Mouse (Mus musculus): ENCODE data around the gene Cactin. TPM values are rescaled to one million over a fixed set of nuclear protein-coding genes. Genes with fewer than 3 reads are reported as not detected.
A peak's percentile ranks its signal among the peaks of the same experiment; 100 is the strongest.

Cactin gene
- polyA plus RNA-seq, 1 experiment: 36.6 TPM

DNA sequence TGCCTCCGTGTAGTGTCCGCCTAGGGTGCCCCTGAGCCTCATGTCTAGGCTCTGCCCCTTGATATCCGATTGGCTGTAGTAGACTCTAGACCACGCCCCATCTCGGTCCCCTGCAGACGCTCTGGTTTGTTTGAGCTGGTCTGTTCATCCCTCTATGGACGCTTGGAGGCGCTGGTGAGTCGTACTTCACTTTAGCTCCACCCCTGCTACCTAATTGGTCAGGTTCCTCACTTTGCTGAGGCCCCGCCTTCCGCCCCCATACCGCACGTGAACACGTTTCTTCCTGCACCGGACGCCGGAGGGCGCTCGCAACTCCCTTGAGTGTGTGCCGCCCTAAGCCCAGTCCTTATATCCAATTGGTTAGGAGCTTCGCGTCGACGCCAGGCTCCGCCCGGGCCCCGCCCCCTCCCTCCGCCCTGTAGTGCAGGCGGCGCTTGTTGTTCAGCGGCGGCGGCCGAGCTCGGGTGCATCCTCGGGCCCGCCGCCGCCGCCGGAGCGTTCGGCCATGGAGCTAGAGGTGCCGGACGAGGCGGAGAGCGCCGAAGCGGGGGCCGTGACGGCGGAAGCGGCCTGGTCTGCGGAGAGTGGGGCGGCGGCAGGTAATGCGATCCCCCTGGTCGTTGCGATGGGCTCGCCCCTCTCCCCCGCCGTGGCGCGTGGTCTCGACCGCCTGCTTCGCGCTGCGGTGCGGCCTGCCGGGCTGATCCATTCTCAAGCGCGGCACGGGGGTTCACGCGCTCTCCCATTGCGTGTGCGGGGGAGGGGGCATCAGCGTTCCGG is 28.2 kb upstream of the Cactin start, which contains the start of gene Pip5k1c:
Pip5k1c (plus strand) TSS at position 410 of the 780 bp plus-strand sequence.
- peak; percentile 87 for TF ChIP-seq CTCF (IDR thresholded peaks at IDR 0.05; ENCODE audit: control insufficient read depth, insufficient read depth, low read length)
- TF ChIP-seq POLR2A (IDR thresholded peaks at IDR 0.05; ENCODE audit: borderline replicate concordance, control insufficient read depth, low read depth, low read length): peak; percentile 68; the same call in 1 of the 2 replicates
- Histone ChIP-seq H3K4me3 (replicated peaks; ENCODE audit: control insufficient read depth, low read depth, low read length) (peak within 1 kb of the TSS; percentile 81), H3K27ac (ENCODE audit: control insufficient read depth, insufficient read depth, low read depth, low read length, poor library complexity) (peak within 1 kb of the TSS; percentile 97), H3K4me1 (ENCODE audit: control insufficient read depth, insufficient read depth, low read length) (peaks cover 18% of the 10 kb centered on the region)
- WGBS: under 1% methylated on average over 80 of the region's 80 CpGs

DNA sequence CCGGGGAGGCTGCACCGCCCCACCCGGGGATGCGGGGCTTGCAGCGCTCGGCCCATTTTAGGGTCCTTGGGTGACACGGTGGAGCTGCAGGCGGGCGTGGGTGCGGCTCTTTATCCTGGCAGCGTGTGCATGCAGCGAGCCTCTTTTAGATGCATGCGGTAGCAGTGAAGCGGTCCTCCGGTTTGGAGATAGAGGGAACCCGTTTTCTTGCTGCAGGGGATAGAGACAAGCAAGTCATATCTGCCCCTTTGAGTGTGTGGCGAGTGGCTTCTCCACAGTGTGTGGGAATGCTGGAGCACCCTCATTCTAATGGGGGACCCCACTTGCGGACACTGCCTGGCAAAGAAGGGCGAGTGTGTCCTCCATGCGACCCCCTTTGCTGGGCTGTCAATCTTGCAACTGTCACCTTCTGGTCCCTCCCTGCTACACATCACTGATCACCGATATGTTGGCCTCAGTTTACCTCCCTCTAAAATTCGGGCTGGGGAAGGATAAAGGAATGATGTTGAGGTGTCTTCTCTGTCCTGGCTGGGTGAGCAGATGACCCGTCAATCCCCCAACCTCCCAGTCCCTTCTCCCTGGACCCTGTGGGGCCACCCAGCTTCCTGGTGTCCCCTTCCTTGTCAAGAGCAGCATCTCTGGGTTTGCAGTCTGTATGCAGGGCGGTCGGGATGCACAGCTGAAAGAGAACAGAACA is 27.4 kb upstream of the Cactin start:
- Histone ChIP-seq H3K27ac (ENCODE audit: control insufficient read depth, insufficient read depth, low read depth, low read length, poor library complexity) (peak overlapping the region; percentile 97), H3K4me1 (ENCODE audit: control insufficient read depth, insufficient read depth, low read length) (peaks cover 22% of the 10 kb centered on the region), H3K4me3 (replicated peaks; ENCODE audit: control insufficient read depth, low read depth, low read length) (peak overlapping the region; percentile 81)
- no peak for TF ChIP-seq POLR2A (IDR thresholded peaks at IDR 0.05; ENCODE audit: borderline replicate concordance, control insufficient read depth, low read depth, low read length)
- TF ChIP-seq CTCF (IDR thresholded peaks at IDR 0.05; ENCODE audit: control insufficient read depth, insufficient read depth, low read length): no peak
- 1% methylated on average over 25 of the region's 25 CpGs for WGBS

DNA sequence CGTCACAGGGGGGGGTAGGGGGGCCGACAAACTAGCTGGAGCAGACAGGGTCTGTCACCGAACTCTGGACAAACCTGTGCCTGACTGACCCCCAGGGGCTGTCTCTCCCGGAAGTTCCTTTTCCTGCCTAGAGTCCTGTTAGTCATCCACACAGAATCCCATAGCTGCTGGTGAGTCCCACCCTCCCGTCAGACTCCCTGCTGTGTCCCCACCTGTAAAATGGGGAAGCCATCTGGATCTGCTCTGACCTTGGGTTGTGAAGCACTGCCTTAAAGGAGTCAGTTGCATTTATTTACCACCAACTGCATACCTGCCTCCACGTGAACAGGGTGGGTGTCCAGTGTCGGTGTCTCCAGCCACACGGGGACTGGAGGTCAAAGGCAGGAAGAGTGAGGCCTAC is 26.5 kb upstream of the Cactin start:
- 25% methylated on average over 8 of the region's 8 CpGs for WGBS
- no peak for TF ChIP-seq CTCF (IDR thresholded peaks at IDR 0.05; ENCODE audit: control insufficient read depth, insufficient read depth, low read length)
- TF ChIP-seq POLR2A (IDR thresholded peaks at IDR 0.05; ENCODE audit: borderline replicate concordance, control insufficient read depth, low read depth, low read length): no peak
- no peak overlapping the region for H3K27ac ChIP-seq (ENCODE audit: control insufficient read depth, insufficient read depth, low read depth, low read length, poor library complexity)
- peaks cover 29% of the 10 kb centered on the region for H3K4me1 ChIP-seq (ENCODE audit: control insufficient read depth, insufficient read depth, low read length)
- H3K4me3 ChIP-seq (replicated peaks; ENCODE audit: control insufficient read depth, low read depth, low read length): peak overlapping the region; percentile 20

DNA sequence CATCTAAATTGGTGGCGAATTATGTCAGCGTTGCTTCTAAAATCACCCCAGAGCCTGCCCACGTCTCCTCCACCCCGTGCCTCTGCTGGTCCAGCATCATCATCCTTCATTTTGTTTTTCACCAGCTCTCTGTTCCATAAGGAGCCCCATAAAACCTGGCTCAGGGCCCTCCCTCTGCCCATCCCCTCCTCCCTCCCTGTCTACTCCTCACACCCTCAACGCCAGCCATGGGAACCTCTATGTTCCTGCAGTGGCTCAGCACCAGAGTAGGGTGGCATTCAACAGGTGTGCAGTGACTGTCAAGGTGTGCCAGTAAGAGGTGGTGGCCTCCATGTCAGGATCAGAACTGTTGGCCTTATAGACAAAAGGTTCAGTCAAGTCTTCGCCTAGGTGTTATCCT is 25.7 kb upstream of the Cactin start:
- Histone ChIP-seq H3K4me3 (replicated peaks; ENCODE audit: control insufficient read depth, low read depth, low read length) (no peak overlapping the region), H3K4me1 (ENCODE audit: control insufficient read depth, insufficient read depth, low read length) (peaks cover 36% of the 10 kb centered on the region), H3K27ac (ENCODE audit: control insufficient read depth, insufficient read depth, low read depth, low read length, poor library complexity) (no peak overlapping the region)
- WGBS: 80% methylated on average over 6 of the region's 6 CpGs
- TF ChIP-seq POLR2A (IDR thresholded peaks at IDR 0.05; ENCODE audit: borderline replicate concordance, control insufficient read depth, low read depth, low read length): no peak
- no peak for TF ChIP-seq CTCF (IDR thresholded peaks at IDR 0.05; ENCODE audit: control insufficient read depth, insufficient read depth, low read length)

DNA sequence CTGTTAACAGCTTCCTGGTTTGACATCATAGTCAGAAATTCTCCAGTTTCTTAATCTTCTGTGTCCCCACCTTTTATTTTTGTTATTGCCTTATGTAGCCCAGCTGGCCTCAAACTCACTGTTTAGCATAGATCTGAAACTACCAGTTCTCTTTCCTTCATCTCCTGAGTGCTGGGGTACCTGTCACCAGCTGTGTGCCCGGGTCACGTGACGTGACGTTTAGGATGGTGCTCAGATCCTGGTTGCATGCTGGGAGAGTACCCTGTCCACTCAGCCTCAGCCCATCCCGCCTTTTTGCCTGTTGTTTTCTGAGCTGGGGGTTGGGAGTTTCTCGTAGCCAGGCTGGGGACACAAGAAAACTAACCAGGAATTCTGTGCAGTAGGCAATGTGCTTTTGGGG is 23.7 kb upstream of the Cactin start:
- Histone ChIP-seq H3K27ac (ENCODE audit: control insufficient read depth, insufficient read depth, low read depth, low read length, poor library complexity) (peak overlapping the region; percentile 93), H3K4me1 (ENCODE audit: control insufficient read depth, insufficient read depth, low read length) (peaks cover 39% of the 10 kb centered on the region), H3K4me3 (replicated peaks; ENCODE audit: control insufficient read depth, low read depth, low read length) (no peak overlapping the region)
- 26% methylated on average over 6 of the region's 6 CpGs for WGBS
- TF ChIP-seq POLR2A (IDR thresholded peaks at IDR 0.05; ENCODE audit: borderline replicate concordance, control insufficient read depth, low read depth, low read length) (no peak), CTCF (IDR thresholded peaks at IDR 0.05; ENCODE audit: control insufficient read depth, insufficient read depth, low read length) (no peak)

DNA sequence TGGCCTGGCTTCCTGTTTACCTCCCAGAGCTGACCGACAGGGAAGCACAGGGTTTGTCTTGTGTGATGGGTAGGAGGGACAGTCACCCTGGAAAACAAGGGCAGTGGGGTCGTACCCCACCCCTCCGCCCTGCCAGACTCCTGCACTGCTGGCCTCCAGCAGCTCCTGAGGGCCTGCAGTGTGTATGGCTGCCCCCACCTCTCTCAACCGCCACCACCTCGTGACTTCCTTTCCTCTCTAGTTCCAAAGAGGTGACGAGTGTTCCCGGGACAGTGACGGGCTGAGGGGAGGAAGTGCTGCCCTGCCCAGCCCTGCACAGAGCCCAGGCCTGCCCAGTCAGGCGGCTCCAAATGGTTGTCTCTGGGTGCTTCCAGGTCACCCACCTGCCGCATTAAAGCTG is 23.1 kb upstream of the Cactin start:
- 8% methylated on average over 10 of the region's 10 CpGs for WGBS
- H3K27ac ChIP-seq (ENCODE audit: control insufficient read depth, insufficient read depth, low read depth, low read length, poor library complexity): peak overlapping the region; percentile 93
- peaks cover 39% of the 10 kb centered on the region for H3K4me1 ChIP-seq (ENCODE audit: control insufficient read depth, insufficient read depth, low read length)
- H3K4me3 ChIP-seq (replicated peaks; ENCODE audit: control insufficient read depth, low read depth, low read length): peak overlapping the region; percentile 13
- peak; percentile 56; the same call in 1 of the 2 replicates for TF ChIP-seq POLR2A (IDR thresholded peaks at IDR 0.05; ENCODE audit: borderline replicate concordance, control insufficient read depth, low read depth, low read length)
- TF ChIP-seq CTCF (IDR thresholded peaks at IDR 0.05; ENCODE audit: control insufficient read depth, insufficient read depth, low read length): no peak

DNA sequence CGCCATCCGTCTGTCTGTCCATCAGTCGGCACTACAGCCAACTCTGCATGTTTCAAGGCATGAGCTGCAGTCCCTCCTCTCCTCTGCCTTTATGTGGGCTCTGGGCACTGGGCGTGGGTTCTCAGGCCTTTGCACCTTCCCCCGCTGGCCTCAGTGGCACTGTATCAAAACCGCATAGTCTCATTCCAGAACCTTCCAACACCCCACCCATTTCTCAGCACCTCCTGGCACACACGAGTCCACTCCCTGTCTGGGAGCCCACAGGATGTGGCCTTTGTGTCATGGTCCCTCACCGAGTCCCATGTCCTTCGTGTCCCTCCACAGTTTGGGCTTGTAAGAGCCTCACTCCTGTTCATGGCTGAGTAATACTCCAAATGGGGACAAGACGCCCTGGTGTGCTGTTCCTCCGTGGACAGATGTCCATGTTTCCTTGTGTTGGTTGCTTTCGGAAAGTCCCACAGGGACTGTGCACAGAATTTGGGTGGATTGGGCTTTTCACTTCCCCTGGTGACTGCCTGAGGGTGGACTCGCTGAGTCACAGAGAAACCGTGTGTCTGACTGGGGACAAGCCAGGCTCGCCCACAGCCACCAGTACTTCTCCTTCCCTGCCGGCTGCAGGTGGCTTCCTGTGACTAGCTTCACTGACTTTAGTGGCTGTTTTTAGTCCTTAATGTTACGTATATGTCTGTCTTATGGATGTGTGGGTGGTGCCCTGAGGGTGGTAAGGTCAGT is 22.4 kb upstream of the Cactin start:
- TF ChIP-seq CTCF (IDR thresholded peaks at IDR 0.05; ENCODE audit: control insufficient read depth, insufficient read depth, low read length) (no peak), POLR2A (IDR thresholded peaks at IDR 0.05; ENCODE audit: borderline replicate concordance, control insufficient read depth, low read depth, low read length) (0 out of 2 replicates have a peak, but pooled peaks have one; percentile 28)
- Histone ChIP-seq H3K27ac (ENCODE audit: control insufficient read depth, insufficient read depth, low read depth, low read length, poor library complexity) (peak overlapping the region; percentile 93), H3K4me1 (ENCODE audit: control insufficient read depth, insufficient read depth, low read length) (peaks cover 44% of the 10 kb centered on the region), H3K4me3 (replicated peaks; ENCODE audit: control insufficient read depth, low read depth, low read length) (peak overlapping the region; percentile 19)
- 29% methylated on average over 17 of the region's 17 CpGs for WGBS

All from bone marrow, adult 2 months (tissue).